Mouse (Mus musculus): ENCODE data around the gene Fam81b.

Fam81b gene

GRCm38 (mm10) chr13:76190273-76190672 lies 114.6 kb downstream of the Fam81b start:
- peak in 1 of 2 experiments; percentile 33 for DNase-seq

DNA sequence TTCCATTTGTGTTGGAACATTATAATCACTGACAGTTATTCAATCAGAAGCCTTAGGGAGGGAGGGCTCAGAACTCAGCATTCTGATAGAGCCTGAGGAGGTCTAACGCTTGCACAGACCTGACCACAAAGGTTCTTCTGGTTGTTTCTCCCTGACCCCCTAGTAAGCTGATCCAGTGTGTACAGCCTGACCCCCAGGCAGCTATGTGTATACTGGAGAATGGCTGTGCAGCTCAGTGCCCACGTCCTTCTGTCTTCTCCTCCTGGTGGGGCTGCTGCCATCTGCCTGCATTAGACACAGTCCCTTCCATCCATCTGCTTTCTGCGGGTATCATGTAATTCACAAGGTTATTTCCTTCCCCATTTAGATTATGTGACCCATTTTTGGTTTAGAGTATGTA lies 115.7 kb downstream of the Fam81b start:
- peak; percentile 67 to 73 for DNase-seq

- DNase-seq = peak in 1 of 2 experiments; percentile 49
Measured at GRCm38 (mm10) chr13:76187651-76188050, 117.2 kb downstream of the Fam81b start.

DNA sequence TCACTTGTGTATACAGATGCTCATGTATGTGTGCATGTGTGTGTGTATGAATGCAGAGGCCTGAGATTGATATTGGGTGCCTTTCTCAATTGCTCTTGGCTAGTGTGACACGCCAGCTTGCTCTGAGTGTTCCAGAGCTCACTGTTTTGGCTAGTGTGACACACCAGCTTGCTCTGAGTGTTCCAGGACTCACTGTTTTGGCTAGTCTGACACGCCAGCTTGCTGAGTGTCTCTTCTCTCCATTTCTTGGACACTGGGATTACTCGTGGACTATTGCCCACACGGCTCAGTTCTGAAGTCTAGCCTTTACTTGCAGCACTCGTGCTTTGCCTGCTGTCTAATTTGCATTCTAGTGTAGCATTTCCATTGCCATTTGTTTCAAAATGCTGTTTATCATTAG lies 126.2 kb downstream of the Fam81b start:
- DNase-seq = peak; percentile 33 to 48

- DNase-seq = no peak
Measured at GRCm38 (mm10) chr13:76174297-76174696, 130.6 kb downstream of the Fam81b start.

DNA sequence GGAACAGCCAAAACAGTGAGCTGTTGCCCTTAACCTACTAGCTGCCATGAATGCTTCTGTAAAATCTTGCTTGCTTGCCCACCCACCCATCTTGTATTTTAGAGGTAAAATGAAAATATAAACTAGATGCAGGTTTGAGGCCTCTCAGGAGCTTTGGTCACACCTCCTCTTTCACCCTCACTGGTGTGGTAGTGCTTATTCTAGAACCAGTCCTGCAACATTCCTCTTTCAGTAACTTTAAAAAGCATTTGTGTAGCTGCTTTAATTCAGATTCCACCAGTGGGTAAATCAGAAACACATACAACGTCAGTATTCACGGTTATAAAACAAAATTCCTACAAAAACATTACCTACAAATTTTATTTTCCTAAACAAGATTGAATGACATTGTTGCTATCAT lies 144.3 kb downstream of the Fam81b start:
- DNase-seq = no peak

DNA sequence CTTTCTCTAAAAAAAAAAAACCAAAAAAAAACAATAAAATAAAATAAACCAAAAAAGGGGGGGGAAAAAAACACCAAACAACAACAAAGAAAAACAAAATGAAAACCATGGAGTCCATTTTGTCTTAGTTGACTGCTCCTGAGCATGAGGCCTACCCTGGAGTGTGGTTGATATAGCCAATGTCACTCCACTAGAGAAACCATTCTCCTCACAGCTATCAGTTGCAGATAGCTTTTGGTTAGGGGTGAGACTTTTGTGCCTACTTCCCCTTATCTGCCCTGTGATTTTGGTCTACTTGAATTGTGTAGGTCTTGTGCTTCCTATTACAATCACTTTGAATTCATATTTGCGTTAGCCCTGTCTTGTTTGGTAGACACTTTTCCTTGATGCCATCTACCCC lies 147.4 kb downstream of the Fam81b start:
- DNase-seq = no peak

- no peak for DNase-seq
Measured at GRCm38 (mm10) chr13:76157099-76157498, 147.8 kb downstream of the Fam81b start.
